In genomic region chr1:61659931-61660330, GRCm38 (mm10) we compare ENCODE assay signal across 20 mouse cellular contexts. TPM values are rescaled to one million over a fixed set of nuclear protein-coding genes. Genes with fewer than 3 reads are reported as not detected.
DNase-seq lines count a peak whose midpoint lies in the region; ATAC-seq lines count a peak whose summit lies in the region.
"Had no signal": no experiment of that assay in that cellular context is flagged by ENCODE, and none has a peak within 500 bp of the region (broad histone marks: within the 10 kb centered on the region; RNA-seq: fewer than 3 reads in every experiment).

No protein-coding gene starts in this region.

- no peaks in the 10 kb centered on the region for H3K4me1 ChIP-seq in kidney, embryonic 15.5 days
- H3K4me1 ChIP-seq: forebrain, embryonic 10.5 days; forebrain, embryonic 13.5 days; hindbrain, embryonic 15.5 days had no signal

- no peaks in the 10 kb centered on the region for H3K27me3 ChIP-seq in kidney, embryonic 15.5 days
- H3K27me3 ChIP-seq: forebrain, embryonic 13.5 days; hindbrain, embryonic 12.5 days; hindbrain, embryonic 15.5 days had no signal

- H3K9ac ChIP-seq in kidney, embryonic 15.5 days, result no peak overlapping the region
- H3K9ac ChIP-seq: forebrain, embryonic 13.5 days; hindbrain, embryonic 12.5 days; hindbrain, embryonic 15.5 days had no signal

- no peak for ATAC-seq in kidney, embryonic 15.5 days (replicated peaks; ENCODE audit: low FRiP score)
- ATAC-seq: activated CD4-positive, CD25-positive, alpha-beta regulatory T cell, adult 4 months; forebrain, embryonic 13.5 days; forebrain, embryonic 16.5 days had no signal

- no peaks in the 10 kb centered on the region for H3K9me3 ChIP-seq in kidney, embryonic 15.5 days (replicated peaks)
- H3K9me3 ChIP-seq: forebrain, embryonic 10.5 days; forebrain, embryonic 13.5 days; hindbrain, embryonic 12.5 days; hindbrain, embryonic 15.5 days had no signal

- H3K27ac ChIP-seq in kidney, embryonic 15.5 days, result no peak overlapping the region
- H3K27ac ChIP-seq: forebrain, embryonic 10.5 days; forebrain, embryonic 13.5 days; hindbrain, embryonic 12.5 days; hindbrain, embryonic 15.5 days had no signal

- no peak overlapping the region for H3K4me3 ChIP-seq in kidney, embryonic 15.5 days (replicated peaks)
- H3K4me3 ChIP-seq: forebrain, embryonic 10.5 days; forebrain, embryonic 13.5 days; hindbrain, embryonic 12.5 days; hindbrain, embryonic 15.5 days had no signal

- peak; percentile 49 for DNase-seq in kidney, adult 11 months
- no peak for DNase-seq in kidney, postnatal 4 days
- DNase-seq in kidney, adult 8-10 months, result peak; percentile 37 to 43
- peak; percentile 39 to 54 for DNase-seq in kidney, postnatal 36 days
- DNase-seq in gastrocnemius, adult 8-10 months (ENCODE audit: low spot score in 2 of 2), result no peak
- DNase-seq: adrenal gland, adult 8-10 months; adrenal gland, postnatal 25 days; cerebellum, adult 11-12 months; cerebellum, adult 9-10 months; cerebellum, postnatal 14 days; gastrocnemius, postnatal 14 days; heart, adult 11 months had no signal

- WGBS in kidney, embryonic 15.5 days, result 87% methylated on average over 3 of the region's 3 CpGs

- H3K36me3 ChIP-seq in kidney, embryonic 15.5 days, result no peaks in the 10 kb centered on the region
- H3K36me3 ChIP-seq: forebrain, embryonic 10.5 days; hindbrain, embryonic 12.5 days; hindbrain, embryonic 15.5 days had no signal

- H3K4me2 ChIP-seq in kidney, embryonic 15.5 days, result no peak overlapping the region
- H3K4me2 ChIP-seq: forebrain, embryonic 13.5 days; heart, embryonic 11.5 days; hindbrain, embryonic 12.5 days; hindbrain, embryonic 15.5 days had no signal

RNA-seq across cellular contexts. Expression of gene Pard3b, which starts 21.3 kb away (rescaled TPM):
- polyA plus RNA-seq in kidney, embryonic 15.5 days (2015; fragmentation: Nextera tagmentation; extraction: Ambion mirVana), result 20.0 and 20.4 TPM in 2 replicates
- 1 to 10 TPM; 4.6 to 6.6 (median 5.1) TPM for total RNA-seq in gastrocnemius, adult 8-10 months (2022)
- polyA plus RNA-seq: activated CD4-positive, CD25-positive, alpha-beta regulatory T cell, adult 4 months had no signal

Comparison
In these comparisons a context has a peak if more than half of its experiments do, and no peak if none do; other contexts are left out.
1. DNase-seq: peak in kidney, adult 11 months (single experiment), kidney, adult 8-10 months (2 of 2) and kidney, postnatal 36 days (2 of 2); none in kidney, postnatal 4 days (0 of 2) and gastrocnemius, adult 8-10 months (0 of 2).